Mouse (Mus musculus) E14TG2a.4 (cell line): ENCODE measurements around the gene Mcm5.
A peak's percentile ranks its signal among the peaks of the same experiment; 100 is the strongest.

ENCODE experiments used
- H3K27me3 ChIP-seq: 2 replicates; pipeline ENCODE4 v1.6.1; 2014; ENCODE audit warnings: low read length, control low read depth; ENCODE audit not compliant: insufficient read depth
- H3K36me3 ChIP-seq: 2 replicates; pipeline ENCODE4 v1.6.1; 2014; ENCODE audit warnings: low read length, control low read depth; ENCODE audit not compliant: insufficient read depth
- H3K4me1 ChIP-seq: replicated peaks from 2 replicates; pipeline ENCODE4 v1.6.1; 2014; ENCODE audit warnings: low read depth, low read length, control low read depth
- H3K4me3 ChIP-seq: replicated peaks from 2 replicates; pipeline ENCODE4 v1.5.1; 2014; ENCODE audit warnings: mild to moderate bottlenecking, low read length
- H3K9me3 ChIP-seq: 2 replicates; pipeline ENCODE4 v1.6.1; 2014; ENCODE audit warnings: low read length, control low read depth
- CTCF ChIP-seq: conservative IDR thresholded peaks from 2 replicates; pipeline ENCODE4 v1.5.1; 2014; ENCODE audit warnings: low read length
- NANOG ChIP-seq: IDR thresholded peaks from 2 replicates; pipeline ENCODE4 v1.6.1; 2014; ENCODE audit warnings: borderline replicate concordance, low read length, mixed read lengths
- POU5F1 ChIP-seq: IDR thresholded peaks from 2 replicates; pipeline ENCODE4 v1.6.1; 2014; ENCODE audit warnings: low read length, borderline replicate concordance

Gene Mcm5

DNA sequence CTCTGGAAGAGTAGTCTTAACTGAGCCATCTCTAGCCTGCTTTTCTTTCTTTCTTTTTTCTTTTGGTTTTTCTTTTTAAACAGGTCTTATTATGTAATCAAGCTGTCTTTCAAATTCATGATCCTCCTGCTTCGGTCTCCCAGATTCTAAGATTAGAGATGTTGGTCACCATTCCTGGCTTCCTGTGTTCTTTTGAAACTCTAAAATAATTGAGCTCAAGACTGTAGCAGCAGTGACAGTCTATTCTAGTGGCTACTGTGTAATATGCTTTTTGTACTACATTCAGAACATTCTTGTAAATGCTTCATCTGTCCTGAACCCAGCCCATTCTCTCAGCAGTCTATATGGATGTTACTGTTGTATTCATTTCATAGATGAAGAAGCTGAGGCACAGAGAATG lies 9.1 kb downstream of the Mcm5 start:
- H3K27me3 ChIP-seq, result no peaks in the 10 kb centered on the region
- H3K4me1 ChIP-seq, result peaks cover 18% of the 10 kb centered on the region
- no peaks in the 10 kb centered on the region for H3K9me3 ChIP-seq
- TF ChIP-seq NANOG (no peak), POU5F1 (no peak), CTCF (no peak)
- peaks cover 99% of the 10 kb centered on the region for H3K36me3 ChIP-seq
- H3K4me3 ChIP-seq, result no peak overlapping the region

DNA sequence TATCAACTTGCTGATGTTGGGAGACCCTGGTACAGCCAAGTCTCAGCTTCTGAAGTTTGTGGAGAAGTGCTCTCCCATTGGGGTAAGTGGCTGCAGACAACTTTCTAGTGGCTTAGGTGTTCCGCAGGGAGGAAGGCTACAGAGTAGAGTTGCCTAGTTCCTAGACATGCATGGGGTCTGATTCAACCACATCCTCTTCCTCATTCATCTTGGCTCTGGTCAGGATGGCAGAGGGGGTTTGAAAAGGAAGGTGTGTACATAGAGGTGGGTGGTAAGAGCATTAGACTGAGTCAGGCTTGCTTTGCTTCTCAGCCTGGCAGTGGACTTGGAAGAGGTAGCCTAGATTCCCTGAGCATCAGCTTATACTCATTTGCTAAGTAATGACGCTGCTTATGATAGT lies 9.9 kb downstream of the Mcm5 start:
- H3K36me3 ChIP-seq, result peaks cover 99% of the 10 kb centered on the region
- H3K27me3 ChIP-seq, result no peaks in the 10 kb centered on the region
- H3K9me3 ChIP-seq, result no peaks in the 10 kb centered on the region
- TF ChIP-seq CTCF (no peak), POU5F1 (no peak), NANOG (no peak)
- H3K4me3 ChIP-seq, result no peak overlapping the region
- H3K4me1 ChIP-seq, result peaks cover 10% of the 10 kb centered on the region

DNA sequence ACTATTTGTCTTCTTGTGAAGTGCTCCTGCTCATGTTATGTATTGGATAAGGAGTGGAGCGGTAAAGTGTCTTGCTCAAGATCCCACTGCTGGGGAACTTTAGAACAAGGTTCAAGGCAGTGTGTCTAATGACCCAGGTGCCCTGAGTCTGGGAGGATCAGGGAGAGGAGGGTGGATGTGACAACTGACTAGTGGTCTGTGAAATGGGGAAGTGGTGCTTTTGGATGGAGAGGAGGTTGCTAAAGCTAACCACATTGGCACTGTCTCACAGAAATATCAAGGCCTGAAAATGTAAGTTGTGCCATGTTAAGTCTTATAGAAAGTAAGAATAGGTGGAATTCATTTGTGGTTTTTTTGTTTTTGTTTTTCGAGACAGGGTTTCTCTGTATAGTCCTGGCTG lies 10.4 kb downstream of the Mcm5 start:
- Histone ChIP-seq H3K36me3 (peaks cover 99% of the 10 kb centered on the region), H3K27me3 (no peaks in the 10 kb centered on the region), H3K9me3 (no peaks in the 10 kb centered on the region), H3K4me1 (peaks cover 9% of the 10 kb centered on the region), H3K4me3 (no peak overlapping the region)
- TF ChIP-seq CTCF (no peak), POU5F1 (no peak), NANOG (no peak)

DNA sequence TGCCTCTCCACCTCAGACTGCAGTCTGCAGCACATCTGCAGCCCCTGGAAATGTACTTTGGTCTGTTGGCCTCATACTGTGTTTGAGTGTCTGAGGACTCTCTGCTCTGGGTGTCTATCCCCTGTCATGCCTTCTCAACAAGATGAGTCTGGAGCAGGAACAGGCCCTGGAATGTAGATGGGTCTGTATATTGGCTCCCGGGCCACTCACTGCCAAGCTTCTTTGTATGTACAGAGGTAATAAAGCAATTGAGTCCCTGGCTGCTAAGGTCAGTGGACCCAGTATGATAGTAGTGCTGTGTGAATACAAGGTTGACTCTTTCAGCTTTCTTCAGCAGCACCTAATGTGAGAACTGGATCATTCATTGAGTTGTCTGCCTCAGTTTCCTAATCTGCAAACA lies 18.0 kb downstream of the Mcm5 start:
- no peaks in the 10 kb centered on the region for H3K27me3 ChIP-seq
- peaks cover 2% of the 10 kb centered on the region; the same call in 1 of the 2 replicates for H3K9me3 ChIP-seq
- H3K4me3 ChIP-seq, result no peak overlapping the region
- peaks cover 94% of the 10 kb centered on the region for H3K36me3 ChIP-seq
- H3K4me1 ChIP-seq, result no peaks in the 10 kb centered on the region; the same call in none of the 2 replicates
- no peak for TF ChIP-seq POU5F1

DNA sequence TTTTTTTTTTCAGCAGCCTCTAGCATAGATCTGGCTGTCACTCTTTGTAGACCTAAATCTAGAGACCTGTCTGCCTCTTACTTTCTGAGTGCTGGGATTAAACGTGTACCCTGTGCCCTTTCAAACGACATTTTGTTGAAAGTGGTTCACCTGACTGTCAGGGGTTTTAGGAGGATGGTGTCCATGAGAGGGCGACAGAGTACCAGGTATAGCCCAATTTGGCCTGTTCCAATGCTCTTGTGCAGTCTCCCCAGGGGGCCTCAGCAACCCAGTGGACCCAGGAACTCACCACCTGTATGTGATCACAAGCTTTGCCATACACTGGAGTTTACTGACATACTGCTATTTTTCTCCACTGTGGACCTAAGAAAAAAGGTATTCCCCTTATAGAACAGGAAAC lies 23.1 kb downstream of the Mcm5 start:
- Histone ChIP-seq H3K4me1 (no peaks in the 10 kb centered on the region; the same call in 1 of the 2 replicates), H3K4me3 (no peak overlapping the region), H3K27me3 (no peaks in the 10 kb centered on the region), H3K9me3 (peaks cover 47% of the 10 kb centered on the region), H3K36me3 (peaks cover 82% of the 10 kb centered on the region)
- TF ChIP-seq POU5F1 (no peak), NANOG (no peak), CTCF (peak; percentile 27)

DNA sequence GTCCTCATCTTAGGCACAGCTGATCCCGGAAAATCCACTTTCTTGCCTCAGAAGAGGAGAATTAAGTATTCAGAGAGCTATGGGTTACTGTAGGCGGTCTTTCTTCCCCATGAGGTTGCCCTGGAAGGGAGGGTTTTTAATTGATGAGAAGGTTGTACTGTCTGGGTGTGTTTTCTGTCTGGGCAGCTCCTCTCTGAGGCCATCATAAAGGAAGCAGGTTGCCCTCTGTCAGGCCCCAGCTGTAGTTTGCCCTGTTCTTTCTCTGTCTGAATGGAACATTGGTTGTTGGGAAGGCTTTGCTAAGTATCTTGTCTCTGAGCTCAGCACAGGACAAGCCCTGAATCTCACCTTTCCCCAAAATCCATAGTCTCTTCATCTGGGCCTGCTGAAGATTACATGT lies 24.0 kb downstream of the Mcm5 start:
- Histone ChIP-seq H3K27me3 (no peaks in the 10 kb centered on the region), H3K4me3 (no peak overlapping the region), H3K4me1 (no peaks in the 10 kb centered on the region; the same call in 1 of the 2 replicates), H3K36me3 (peaks cover 73% of the 10 kb centered on the region), H3K9me3 (peaks cover 56% of the 10 kb centered on the region)
- TF ChIP-seq NANOG (no peak), POU5F1 (no peak), CTCF (no peak)

DNA sequence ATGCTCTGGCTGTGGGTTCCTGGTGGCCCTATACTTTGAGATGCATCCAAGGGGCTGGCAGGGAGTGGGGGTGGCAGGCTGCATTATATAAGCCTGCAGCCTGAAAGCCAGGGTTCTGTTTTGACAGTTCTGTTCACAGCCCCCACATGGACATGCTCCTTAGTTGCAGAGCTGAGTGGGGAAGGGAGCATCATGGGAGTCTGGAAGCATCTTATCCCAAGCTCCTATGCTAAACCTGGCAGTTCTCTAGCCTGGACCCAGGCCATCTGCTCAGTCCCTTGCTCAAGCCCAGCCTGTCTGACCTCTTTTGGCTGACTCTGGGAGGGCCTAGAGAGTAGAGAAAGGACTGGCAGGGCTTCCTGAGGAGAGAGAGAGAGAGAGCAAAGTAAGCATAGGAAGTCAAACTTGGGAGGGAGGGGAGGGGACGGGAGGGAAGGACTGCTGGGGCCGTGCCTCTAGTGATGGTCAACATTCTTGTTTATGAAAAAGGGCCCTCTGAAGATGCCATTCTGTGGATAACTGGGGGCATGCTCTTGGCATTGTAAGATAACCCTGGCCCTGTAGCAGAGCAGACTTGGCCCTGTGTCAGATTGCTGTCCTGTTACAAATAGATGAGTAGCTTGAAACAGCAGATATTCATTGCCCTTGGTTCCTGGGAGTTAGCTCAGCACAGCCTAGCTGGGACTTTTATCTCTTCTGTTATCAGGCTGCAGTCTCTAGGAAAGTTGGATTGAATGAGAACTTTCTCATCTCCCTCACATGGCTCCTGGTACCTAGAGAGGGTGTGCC lies 25.4 kb downstream of the Mcm5 start:
- Histone ChIP-seq H3K27me3 (no peaks in the 10 kb centered on the region), H3K4me3 (no peak overlapping the region), H3K4me1 (no peaks in the 10 kb centered on the region; the same call in 1 of the 2 replicates), H3K9me3 (peaks cover 61% of the 10 kb centered on the region), H3K36me3 (peaks cover 60% of the 10 kb centered on the region)
- TF ChIP-seq POU5F1 (no peak), NANOG (no peak), CTCF (no peak)

DNA sequence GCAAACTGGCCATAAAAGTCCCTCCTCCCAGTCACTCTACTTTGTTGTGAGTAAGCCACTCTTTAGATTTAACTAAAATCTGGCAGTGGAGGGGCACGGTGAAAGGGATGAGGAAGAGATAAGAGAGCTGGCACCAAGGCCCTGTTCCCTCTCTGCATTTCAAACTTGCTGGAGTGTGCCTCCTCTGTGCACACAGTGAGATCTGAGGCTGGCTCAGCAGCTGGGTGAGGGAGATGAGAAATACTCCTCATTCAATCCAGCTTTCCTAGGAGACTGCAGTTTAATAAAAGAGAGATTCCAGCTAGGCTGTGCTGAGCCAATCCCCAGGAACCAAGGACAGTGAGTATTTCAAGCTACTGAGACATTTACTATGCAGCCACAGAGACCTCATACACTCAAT lies 26.4 kb downstream of the Mcm5 start:
- Histone ChIP-seq H3K9me3 (peaks cover 61% of the 10 kb centered on the region), H3K4me1 (no peaks in the 10 kb centered on the region; the same call in 1 of the 2 replicates), H3K4me3 (0 out of 2 replicates have a peak overlapping the region, but pooled peaks have one; percentile 14), H3K36me3 (peaks cover 50% of the 10 kb centered on the region), H3K27me3 (no peaks in the 10 kb centered on the region)
- TF ChIP-seq CTCF (no peak), NANOG (no peak), POU5F1 (no peak)
